Comparison of ENCODE assay signal across 21 mouse cellular contexts in genomic region chr13:112213652-112214081, GRCm38 (mm10).
DNase-seq lines count a peak whose midpoint lies in the region; ATAC-seq and TF ChIP-seq lines count a peak whose summit lies in the region.
"Had no signal": no experiment of that assay in that cellular context is flagged by ENCODE, and none has a peak within 500 bp of the region (broad histone marks: within the 10 kb centered on the region; RNA-seq: fewer than 3 reads in every experiment).

No protein-coding gene starts in this region.

- no peak; the same call in 1 of the 2 replicates for ATAC-seq in cerebellum, adult (ENCODE audit: insufficient number of reproducible peaks, low FRiP score, low TSS enrichment)
- no peak for ATAC-seq in heart, postnatal 0 days (ENCODE audit: insufficient read depth, low read depth)
- no peak for ATAC-seq in heart, embryonic 11.5 days (replicated peaks; ENCODE audit: insufficient number of reproducible peaks, low FRiP score, low TSS enrichment)
- no peak for ATAC-seq in midbrain, embryonic 11.5 days (ENCODE audit: low FRiP score)
- ATAC-seq: activated CD4-positive, CD25-positive, alpha-beta regulatory T cell, adult 4 months; Patski had no signal

- H3K36me3 ChIP-seq in heart, postnatal 0 days (replicated peaks; ENCODE audit: control insufficient read depth, insufficient read depth, low read length) = no peaks in the 10 kb centered on the region
- H3K36me3 ChIP-seq in heart, embryonic 11.5 days (ENCODE audit: control insufficient read depth, insufficient read depth, low read length) = no peaks in the 10 kb centered on the region
- no peaks in the 10 kb centered on the region for H3K36me3 ChIP-seq in midbrain, embryonic 11.5 days (ENCODE audit: control insufficient read depth, insufficient read depth, low read length)
- H3K36me3 ChIP-seq in midbrain, embryonic 10.5 days = no peaks in the 10 kb centered on the region
- H3K36me3 ChIP-seq: limb, embryonic 13.5 days; liver, embryonic 13.5 days had no signal

- H3K9ac ChIP-seq in heart, postnatal 0 days (replicated peaks; ENCODE audit: low read depth, low read length) = no peak overlapping the region
- no peak overlapping the region for H3K9ac ChIP-seq in heart, embryonic 11.5 days (ENCODE audit: low read depth, low read length)
- H3K9ac ChIP-seq in midbrain, embryonic 11.5 days (ENCODE audit: low read length) = no peak overlapping the region
- H3K9ac ChIP-seq: limb, embryonic 13.5 days; liver, embryonic 13.5 days; lung, embryonic 14.5 days had no signal

- WGBS in cerebellum, adult 2 months = 15% methylated on average over 17 of the region's 17 CpGs
- 66% methylated on average over 17 of the region's 17 CpGs for WGBS in heart, postnatal 0 days
- 73% methylated on average over 17 of the region's 17 CpGs for WGBS in heart, embryonic 11.5 days (ENCODE audit: insufficient replicate concordance)
- WGBS in midbrain, embryonic 11.5 days = 89% methylated on average over 17 of the region's 17 CpGs
- 87% methylated on average over 17 of the region's 17 CpGs for WGBS in midbrain, embryonic 10.5 days

- no peak for TF ChIP-seq POLR2A in cerebellum, adult 2 months (IDR thresholded peaks at IDR 0.05; ENCODE audit: borderline replicate concordance, insufficient read depth, low read length)

- H3K9me3 ChIP-seq in heart, postnatal 0 days (replicated peaks; ENCODE audit: control insufficient read depth, low read length) = no peaks in the 10 kb centered on the region
- no peaks in the 10 kb centered on the region for H3K9me3 ChIP-seq in heart, embryonic 11.5 days (replicated peaks; ENCODE audit: control insufficient read depth, low read length)
- no peaks in the 10 kb centered on the region for H3K9me3 ChIP-seq in midbrain, embryonic 11.5 days (ENCODE audit: control insufficient read depth, low read length)
- H3K9me3 ChIP-seq in midbrain, embryonic 10.5 days (replicated peaks) = no peaks in the 10 kb centered on the region
- H3K9me3 ChIP-seq: limb, embryonic 13.5 days; liver, embryonic 13.5 days had no signal

- TF ChIP-seq EP300 in heart, postnatal 0 days (IDR thresholded peaks at IDR 0.05; ENCODE audit: low read depth) = no peak

- no peaks in the 10 kb centered on the region for H3K4me1 ChIP-seq in cerebellum, adult 2 months (ENCODE audit: control insufficient read depth, insufficient read depth, low read length)
- no peaks in the 10 kb centered on the region for H3K4me1 ChIP-seq in heart, postnatal 0 days (ENCODE audit: control insufficient read depth, insufficient read depth)
- H3K4me1 ChIP-seq in heart, embryonic 11.5 days (ENCODE audit: control insufficient read depth, insufficient read depth, low read length) = no peaks in the 10 kb centered on the region; the same call in 1 of the 2 replicates
- H3K4me1 ChIP-seq in midbrain, embryonic 11.5 days (ENCODE audit: control insufficient read depth, insufficient read depth, low read length) = no peaks in the 10 kb centered on the region
- no peaks in the 10 kb centered on the region for H3K4me1 ChIP-seq in midbrain, embryonic 10.5 days
- H3K4me1 ChIP-seq: limb, embryonic 13.5 days; liver, embryonic 13.5 days had no signal

- peak overlapping the region; percentile 19 for H3K4me3 ChIP-seq in cerebellum, adult 2 months (replicated peaks; ENCODE audit: insufficient read depth, low read depth, low read length)
- no peak overlapping the region for H3K4me3 ChIP-seq in heart, postnatal 0 days (ENCODE audit: low read depth, low read length)
- H3K4me3 ChIP-seq in heart, embryonic 11.5 days (ENCODE audit: low read depth, low read length) = no peak overlapping the region
- H3K4me3 ChIP-seq in midbrain, embryonic 11.5 days (ENCODE audit: low read depth, low read length) = no peak overlapping the region
- H3K4me3 ChIP-seq in midbrain, embryonic 10.5 days = no peak overlapping the region
- H3K4me3 ChIP-seq: limb, embryonic 13.5 days; liver, embryonic 13.5 days; myocyte had no signal

- no peak for TF ChIP-seq CTCF in cerebellum, adult 2 months (IDR thresholded peaks at IDR 0.05; ENCODE audit: borderline replicate concordance, insufficient read depth, low read depth, low read length)
- TF ChIP-seq CTCF in heart, postnatal 0 days (IDR thresholded peaks at IDR 0.05; ENCODE audit: low read depth) = no peak

- no peak overlapping the region for H3K27ac ChIP-seq in cerebellum, adult 2 months (ENCODE audit: insufficient read depth, low read length)
- H3K27ac ChIP-seq in heart, postnatal 0 days (ENCODE audit: low read depth) = no peak overlapping the region
- no peak overlapping the region for H3K27ac ChIP-seq in heart, embryonic 11.5 days (ENCODE audit: low read depth, low read length)
- no peak overlapping the region for H3K27ac ChIP-seq in midbrain, embryonic 11.5 days (ENCODE audit: low read depth, low read length)
- H3K27ac ChIP-seq in midbrain, embryonic 10.5 days (replicated peaks) = no peak overlapping the region
- H3K27ac ChIP-seq: limb, embryonic 13.5 days; liver, embryonic 13.5 days; stomach, postnatal 0 days had no signal

- no peaks in the 10 kb centered on the region for H3K27me3 ChIP-seq in cerebellum, adult 2 months (ENCODE audit: control insufficient read depth, insufficient read depth, low read length)
- 0 out of 2 replicates have a peak, but pooled peaks cover 2% of the 10 kb centered on the region for H3K27me3 ChIP-seq in heart, postnatal 0 days (ENCODE audit: control insufficient read depth, insufficient read depth, low read length)
- H3K27me3 ChIP-seq in heart, embryonic 11.5 days (ENCODE audit: control insufficient read depth, insufficient read depth, low read length) = no peaks in the 10 kb centered on the region
- no peaks in the 10 kb centered on the region for H3K27me3 ChIP-seq in midbrain, embryonic 11.5 days (ENCODE audit: control insufficient read depth, insufficient read depth, low read length)
- peaks cover 14% of the 10 kb centered on the region; the same call in 1 of the 2 replicates for H3K27me3 ChIP-seq in midbrain, embryonic 10.5 days (ENCODE audit: low read depth, poor library complexity, severe bottlenecking)
- H3K27me3 ChIP-seq: limb, embryonic 13.5 days; Patski had no signal

- peak; percentile 23 to 25 for DNase-seq in cerebellum, adult 2 months
- DNase-seq in heart, postnatal 0 days (ENCODE audit: low spot score) = no peak
- peak; percentile 64 for DNase-seq in midbrain, embryonic 11.5 days (ENCODE audit: low spot score, missing footprints)
- no peak for DNase-seq in midbrain, embryonic 10.5 days (ENCODE audit: low spot score)
- DNase-seq in cerebellum, postnatal 4 days (ENCODE audit: low spot score in 2 of 2) = peak; percentile 25 to 72
- DNase-seq in spleen, postnatal 14 days (ENCODE audit: low spot score in 2 of 2) = no peak
- DNase-seq: adrenal gland, postnatal 10 days; gastrocnemius, postnatal 14 days; heart, postnatal 10 days; kidney, adult 8-10 months; liver, embryonic 13.5 days; lung, embryonic 14.5 days; lung, postnatal 36 days; right cerebral cortex, postnatal 25 days had no signal

- 0 out of 2 replicates have a peak overlapping the region, but pooled peaks have one; percentile 7 for H3K4me2 ChIP-seq in heart, postnatal 0 days (ENCODE audit: low read depth, low read length)
- H3K4me2 ChIP-seq in heart, embryonic 11.5 days = no peak overlapping the region
- no peak overlapping the region for H3K4me2 ChIP-seq in midbrain, embryonic 11.5 days
- H3K4me2 ChIP-seq: limb, embryonic 13.5 days; liver, embryonic 13.5 days; lung, embryonic 14.5 days had no signal

Comparison
In these comparisons a context has a peak if more than half of its experiments do, and no peak if none do; other contexts are left out.
1. DNase-seq: peak in cerebellum, adult 2 months (2 of 2), midbrain, embryonic 11.5 days (single experiment) and cerebellum, postnatal 4 days (2 of 2); none in heart, postnatal 0 days (single experiment), midbrain, embryonic 10.5 days (single experiment) and spleen, postnatal 14 days (0 of 2).